Mouse (Mus musculus): ENCODE measurements around the gene Cdk4.
A peak's percentile ranks its signal among the peaks of the same experiment; 100 is the strongest.

Cdk4 gene

GRCm38 (mm10) chr10:127075080-127075479 lies 11.7 kb downstream of the Cdk4 start, which contains the start of gene Agap2:
TSS of gene Agap2 (plus strand) at chr10:127075284.
- DNase-seq (ENCODE audit: low spot score in 2 of 2), result peak in 1 of 2 experiments; percentile 28

GRCm38 (mm10) chr10:127075651-127076050 lies 12.3 kb downstream of the Cdk4 start:
- no peak for DNase-seq (ENCODE audit: low spot score in 2 of 2)

- DNase-seq (ENCODE audit: low spot score in 2 of 2), result peak; percentile 51 to 73
Measured at GRCm38 (mm10) chr10:127076082-127076481, 12.7 kb downstream of the Cdk4 start.

GRCm38 (mm10) chr10:127077515-127077914 lies 14.2 kb downstream of the Cdk4 start:
- peak; percentile 71 to 77 for DNase-seq (ENCODE audit: low spot score in 2 of 2)

- peak; percentile 80 to 89 for DNase-seq (ENCODE audit: low spot score in 2 of 2)
Measured at GRCm38 (mm10) chr10:127078001-127078676, 14.8 kb downstream of the Cdk4 start.

- DNase-seq (ENCODE audit: low spot score in 2 of 2), result peak; percentile 84 to 85
Measured at GRCm38 (mm10) chr10:127078677-127079575, 15.6 kb downstream of the Cdk4 start.

GRCm38 (mm10) chr10:127079665-127080391 lies 16.5 kb downstream of the Cdk4 start:
- peak; percentile 73 to 77 for DNase-seq (ENCODE audit: low spot score in 2 of 2)

- peak; percentile 78 for DNase-seq (ENCODE audit: low spot score in 2 of 2)
Measured at GRCm38 (mm10) chr10:127080901-127081780, 17.8 kb downstream of the Cdk4 start.

- peak; percentile 64 to 74 for DNase-seq (ENCODE audit: low spot score in 2 of 2)
Measured at GRCm38 (mm10) chr10:127081996-127082620, 18.8 kb downstream of the Cdk4 start.

GRCm38 (mm10) chr10:127083292-127083914 lies 20.1 kb downstream of the Cdk4 start:
- DNase-seq (ENCODE audit: low spot score in 2 of 2), result peak in 1 of 2 experiments; percentile 38

- no peak for DNase-seq (ENCODE audit: low spot score in 2 of 2)
Measured at GRCm38 (mm10) chr10:127083915-127084306, 20.6 kb downstream of the Cdk4 start.

- no peak for DNase-seq (ENCODE audit: low spot score in 2 of 2)
Measured at GRCm38 (mm10) chr10:127085052-127085451, 21.7 kb downstream of the Cdk4 start.

GRCm38 (mm10) chr10:127085633-127086032 lies 22.3 kb downstream of the Cdk4 start:
- no peak for DNase-seq (ENCODE audit: low spot score in 2 of 2)

- peak; percentile 70 to 73 for DNase-seq (ENCODE audit: low spot score in 2 of 2)
Measured at GRCm38 (mm10) chr10:127090560-127091411, 27.5 kb downstream of the Cdk4 start.

GRCm38 (mm10) chr10:127091507-127092396 lies 28.4 kb downstream of the Cdk4 start:
- peak; percentile 60 for DNase-seq (ENCODE audit: low spot score in 2 of 2)

- no peak for DNase-seq (ENCODE audit: low spot score in 2 of 2)
Measured at GRCm38 (mm10) chr10:127092742-127093141, 29.4 kb downstream of the Cdk4 start.

- peak; percentile 56 to 78 for DNase-seq (ENCODE audit: low spot score in 2 of 2)
Measured at GRCm38 (mm10) chr10:127094382-127094802, 31.1 kb downstream of the Cdk4 start.

- no peak for DNase-seq (ENCODE audit: low spot score in 2 of 2)
Measured at GRCm38 (mm10) chr10:127098514-127098913, 35.2 kb downstream of the Cdk4 start.

Measured in right cerebral cortex, postnatal 10 days (tissue).